Mouse (Mus musculus) hindlimb bud, embryonic 11.5 days (tissue): Measurements from ENCODE around the gene Olfr298.

ENCODE experiments used
- DNase-seq: peaks from one replicate; pipeline ENCODE4 v3.0.0-alpha.2; 2012; ENCODE audit warnings: low read depth, low spot score; ENCODE audit errors: extremely low spot score

Olfr298 gene

GRCm38 (mm10) chr7:86492384-86492783 is at the start of gene Olfr298:
Gene Olfr298 (minus strand): TSS chr7:86492484.
- DNase-seq: no peak

DNA sequence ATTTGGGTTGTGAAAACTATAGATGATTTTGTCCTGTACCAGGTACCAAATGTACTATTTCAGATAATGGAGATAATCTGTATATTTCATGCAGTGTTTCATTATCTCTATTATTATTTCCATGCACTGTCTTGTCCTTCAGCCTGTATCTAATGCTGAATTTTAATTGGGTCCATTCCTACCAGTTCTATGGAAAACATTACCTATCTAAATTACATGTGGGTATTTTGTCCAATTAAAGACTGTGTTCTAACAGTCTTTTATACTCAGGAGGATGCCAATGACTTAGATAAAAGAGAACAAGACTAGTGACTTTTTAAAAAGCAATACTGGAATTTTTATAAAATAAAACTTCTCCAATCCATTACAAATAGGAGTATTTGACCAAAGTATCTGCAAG is 27.4 kb upstream of the Olfr298 start, which contains the start of gene Olfr297:
Olfr297 (plus strand) TSS at position 301 of the 400 bp plus-strand sequence.
- no peak for DNase-seq

DNA sequence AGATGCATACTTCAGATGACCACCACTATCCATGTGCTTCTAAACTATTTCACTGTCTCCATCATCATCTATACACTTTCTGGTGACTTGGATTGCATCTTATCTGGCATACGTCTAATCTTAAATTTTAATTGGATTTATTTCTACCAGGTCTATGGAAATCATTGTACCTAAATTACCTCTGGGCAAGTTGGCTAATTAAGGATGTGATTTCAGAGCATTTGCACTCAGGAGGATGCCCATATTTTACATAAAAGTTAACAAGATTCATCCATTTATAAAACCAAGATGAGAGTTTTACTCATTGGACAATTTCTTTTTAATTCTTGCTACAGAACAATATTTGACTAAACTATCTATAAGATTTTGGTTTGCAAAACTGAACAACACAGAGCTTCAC is 32.7 kb downstream of the Olfr298 start, which contains the start of gene Olfr299:
Olfr299 (plus strand) TSS at position 301 of the 400 bp plus-strand sequence.
- DNase-seq: no peak
